Mouse (Mus musculus) midbrain, embryonic 14.5 days (tissue): Measurements from ENCODE around the gene Stx8. TPM values are rescaled to one million over a fixed set of nuclear protein-coding genes. Genes with fewer than 3 reads are reported as not detected.

Experiments used
- ATAC-seq: fragments of 200-750 bp; cut with Nextera tagmentation; 2 replicates; pipeline ENCODE4 v1.8.0; 2017; ENCODE audit warnings: moderate number of reproducible peaks, moderate library complexity; ENCODE audit not compliant: low FRiP score, low TSS enrichment
- DNase-seq: peaks from one replicate; pipeline ENCODE4 v3.0.0-alpha.2; 2015
- H3K27ac ChIP-seq: fragments of 300-500 bp; sonication (generic); replicated peaks from 2 replicates; pipeline ENCODE4 v1.5.1; 2014; ENCODE audit warnings: mild to moderate bottlenecking, low read depth, low read length, moderate library complexity
- H3K27me3 ChIP-seq: fragments of 300-500 bp; sonication (generic); 2 replicates; pipeline ENCODE4 v1.6.1; 2014; ENCODE audit warnings: low read length, control low read depth, mixed read lengths; ENCODE audit not compliant: control insufficient read depth, insufficient read depth
- H3K36me3 ChIP-seq: fragments of 300-500 bp; sonication (generic); 2 replicates; pipeline ENCODE4 v1.6.1; 2014; ENCODE audit warnings: low read length, control low read depth; ENCODE audit not compliant: control insufficient read depth, insufficient read depth
- H3K4me1 ChIP-seq: fragments of 300-500 bp; sonication (generic); 2 replicates; pipeline ENCODE4 v1.6.1; 2014; ENCODE audit warnings: mild to moderate bottlenecking, antibody characterized with exemption, low read length, control low read depth; ENCODE audit not compliant: control insufficient read depth, insufficient read depth
- H3K4me2 ChIP-seq: fragments of 300-500 bp; sonication (generic); 2 replicates; pipeline ENCODE4 v1.6.1; 2014; ENCODE audit warnings: mild to moderate bottlenecking, low read length, moderate library complexity
- H3K4me3 ChIP-seq: fragments of 300-500 bp; sonication (generic); replicated peaks from 2 replicates; pipeline ENCODE4 v1.5.1; 2014; ENCODE audit warnings: low read depth, low read length
- H3K9ac ChIP-seq: fragments of 300-500 bp; sonication (generic); replicated peaks from 2 replicates; pipeline ENCODE4 v1.6.1; 2014; ENCODE audit warnings: mild to moderate bottlenecking, low read length, moderate library complexity
- H3K9me3 ChIP-seq: fragments of 300-500 bp; sonication (generic); 2 replicates; pipeline ENCODE4 v1.6.1; 2016; ENCODE audit warnings: low read length, control low read depth, mixed read lengths; ENCODE audit not compliant: control insufficient read depth
- WGBS: fragments of 180-500 bp; shearing (Covaris S2); extraction: QIAGEN DNeasy Blood & Tissue Kit; methylation state at CpG from one replicate; pipeline ENCODE4 v1.1.7; 2014; 5-methylcytosine and 5-hydroxymethylcytosine counted together
- polyA plus RNA-seq: library from polyadenylated mRNA; unstranded; fragments of >200 nt; fragmentation: Nextera tagmentation; extraction: Ambion mirVana; gene quantifications from 2 replicates; pipeline ENCODE4 v1.2.1, GENCODE M21; 2014

The Stx8 gene
- polyA plus RNA-seq, 1 experiment from 2014 or later = 64.2 TPM

DNA sequence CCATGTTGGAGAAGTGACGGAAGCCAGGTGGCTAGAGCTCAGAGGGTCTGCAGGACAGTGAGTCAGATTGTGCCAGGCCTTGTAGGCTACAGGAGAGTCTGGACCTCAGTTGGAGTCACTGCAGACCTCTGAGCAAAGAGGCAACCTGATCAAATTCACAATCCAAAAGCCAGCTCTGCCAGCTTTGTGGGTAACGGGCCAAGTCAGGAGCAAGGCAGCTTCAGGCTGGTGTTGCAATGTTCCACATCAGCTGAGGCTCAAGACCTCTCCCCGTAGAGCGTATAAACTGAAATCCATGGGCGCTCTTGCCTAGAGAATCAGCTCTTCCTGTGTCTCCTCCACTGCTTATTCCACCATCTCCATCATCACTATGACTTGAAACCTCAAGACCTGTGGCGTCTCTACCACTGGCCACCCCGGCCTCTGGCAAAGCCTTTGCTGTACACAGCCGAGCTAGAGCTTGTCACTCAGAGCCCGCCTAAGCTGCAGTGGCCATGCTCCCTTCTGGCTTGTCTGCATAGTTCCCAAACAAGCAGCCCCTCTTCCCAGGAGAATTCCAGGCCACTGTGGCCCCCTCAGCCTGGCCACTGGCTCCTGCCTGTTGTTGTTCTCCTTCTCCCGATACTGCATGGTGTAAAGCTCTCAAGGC lies 235.9 kb downstream of the Stx8 start:
- Histone ChIP-seq H3K27me3 (no peaks in the 10 kb centered on the region), H3K4me3 (no peak overlapping the region), H3K27ac (no peak overlapping the region), H3K9me3 (no peaks in the 10 kb centered on the region), H3K4me1 (peaks cover 2% of the 10 kb centered on the region; the same call in 1 of the 2 replicates), H3K4me2 (no peak overlapping the region), H3K36me3 (no peaks in the 10 kb centered on the region), H3K9ac (no peak overlapping the region)
- ATAC-seq (no peak), DNase-seq (no peak)
- 75% methylated on average over 10 of the region's 10 CpGs for WGBS

DNA sequence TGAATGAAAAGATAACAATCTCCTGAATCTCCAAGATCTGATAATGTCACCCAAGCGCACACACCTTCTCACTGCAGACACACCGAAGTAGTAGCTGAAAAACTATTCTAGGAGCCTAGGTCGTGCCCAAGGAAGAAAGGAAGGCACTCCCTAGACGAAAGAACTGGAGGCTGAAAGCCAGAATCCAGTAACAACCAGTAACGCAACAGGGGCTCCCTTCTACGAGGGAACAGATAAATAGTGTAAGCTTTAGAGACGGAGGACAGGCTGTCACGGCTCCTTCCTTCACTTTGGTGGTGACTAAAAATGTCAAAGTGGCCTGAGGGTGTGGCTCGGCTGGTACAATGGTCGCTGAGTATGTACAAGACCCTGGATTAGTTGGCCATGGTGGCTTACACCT lies 236.6 kb downstream of the Stx8 start:
- WGBS = 43% methylated on average over 10 of the region's 10 CpGs
- DNase-seq (no peak), ATAC-seq (no peak)
- no peak overlapping the region for H3K4me2 ChIP-seq
- H3K9ac ChIP-seq = no peak overlapping the region
- H3K4me1 ChIP-seq = peaks cover 2% of the 10 kb centered on the region; the same call in 1 of the 2 replicates
- H3K4me3 ChIP-seq = no peak overlapping the region
- no peaks in the 10 kb centered on the region for H3K36me3 ChIP-seq
- H3K9me3 ChIP-seq = no peaks in the 10 kb centered on the region
- no peaks in the 10 kb centered on the region for H3K27me3 ChIP-seq
- H3K27ac ChIP-seq = no peak overlapping the region

DNA sequence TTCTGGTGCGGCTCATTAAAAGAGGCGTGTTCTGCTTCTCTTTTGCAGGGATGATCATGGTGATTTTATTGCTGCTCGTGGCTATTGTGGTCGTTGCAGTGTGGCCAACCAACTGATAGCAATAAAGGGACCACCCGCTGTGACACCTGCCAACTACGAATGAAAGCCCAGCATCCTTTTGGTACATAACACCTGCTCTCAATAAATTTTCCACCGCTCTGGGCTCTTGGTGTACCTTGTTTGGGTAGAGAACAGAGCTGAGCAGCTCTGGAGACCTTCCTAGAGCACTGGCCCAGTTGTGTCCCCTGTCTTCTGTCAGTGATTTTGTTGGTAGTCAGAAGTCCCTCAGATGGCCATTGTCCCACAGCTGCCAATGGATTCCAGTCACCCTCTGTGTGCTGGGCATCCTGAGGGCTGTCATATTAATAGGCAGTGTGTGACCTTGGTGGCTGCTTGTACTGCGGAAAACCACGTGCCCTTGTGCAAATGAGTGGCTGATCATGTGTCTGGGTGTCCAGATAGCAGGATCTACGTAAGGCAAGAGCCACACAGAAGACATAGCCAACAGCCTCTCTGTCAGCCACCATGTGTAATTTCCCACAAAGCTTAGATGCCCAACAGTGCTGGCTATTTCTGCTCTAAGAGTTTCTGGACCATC lies 237.8 kb downstream of the Stx8 start:
- DNase-seq = no peak
- Histone ChIP-seq H3K4me2 (no peak overlapping the region), H3K9me3 (no peaks in the 10 kb centered on the region), H3K4me3 (no peak overlapping the region), H3K36me3 (no peaks in the 10 kb centered on the region), H3K9ac (no peak overlapping the region), H3K27me3 (no peaks in the 10 kb centered on the region), H3K4me1 (peaks cover 2% of the 10 kb centered on the region; the same call in 1 of the 2 replicates), H3K27ac (no peak overlapping the region)
- 77% methylated on average over 10 of the region's 10 CpGs for whole genome bisulfite sequencing
- ATAC-seq = no peak

DNA sequence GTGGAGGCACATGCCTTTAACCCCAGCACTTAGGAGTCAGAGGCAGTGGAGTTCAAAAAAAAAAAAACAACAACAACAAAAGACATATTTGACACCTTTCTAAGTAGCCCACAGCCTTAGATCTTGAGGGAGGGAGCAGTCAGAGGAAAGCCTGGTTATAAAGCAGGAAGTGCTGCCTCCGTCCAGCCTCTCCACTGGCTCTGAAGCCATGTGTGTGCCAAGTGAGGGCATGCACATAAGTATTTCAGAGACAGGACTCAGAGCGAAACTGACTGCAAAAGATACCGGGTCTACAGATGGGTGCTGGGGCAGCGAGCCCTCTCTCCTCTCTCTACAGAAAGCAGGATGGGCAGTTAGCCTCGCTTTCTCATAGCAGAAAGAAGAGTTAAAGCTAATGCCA lies 238.4 kb downstream of the Stx8 start:
- DNase-seq = no peak
- no peak overlapping the region for H3K27ac ChIP-seq
- no peak overlapping the region for H3K9ac ChIP-seq
- no peak overlapping the region for H3K4me3 ChIP-seq
- no peak overlapping the region for H3K4me2 ChIP-seq
- ATAC-seq = no peak
- H3K4me1 ChIP-seq = peaks cover 2% of the 10 kb centered on the region; the same call in 1 of the 2 replicates
- 93% methylated on average over 5 of the region's 5 CpGs for WGBS
- no peaks in the 10 kb centered on the region for H3K9me3 ChIP-seq
- H3K36me3 ChIP-seq = no peaks in the 10 kb centered on the region
- no peaks in the 10 kb centered on the region for H3K27me3 ChIP-seq

DNA sequence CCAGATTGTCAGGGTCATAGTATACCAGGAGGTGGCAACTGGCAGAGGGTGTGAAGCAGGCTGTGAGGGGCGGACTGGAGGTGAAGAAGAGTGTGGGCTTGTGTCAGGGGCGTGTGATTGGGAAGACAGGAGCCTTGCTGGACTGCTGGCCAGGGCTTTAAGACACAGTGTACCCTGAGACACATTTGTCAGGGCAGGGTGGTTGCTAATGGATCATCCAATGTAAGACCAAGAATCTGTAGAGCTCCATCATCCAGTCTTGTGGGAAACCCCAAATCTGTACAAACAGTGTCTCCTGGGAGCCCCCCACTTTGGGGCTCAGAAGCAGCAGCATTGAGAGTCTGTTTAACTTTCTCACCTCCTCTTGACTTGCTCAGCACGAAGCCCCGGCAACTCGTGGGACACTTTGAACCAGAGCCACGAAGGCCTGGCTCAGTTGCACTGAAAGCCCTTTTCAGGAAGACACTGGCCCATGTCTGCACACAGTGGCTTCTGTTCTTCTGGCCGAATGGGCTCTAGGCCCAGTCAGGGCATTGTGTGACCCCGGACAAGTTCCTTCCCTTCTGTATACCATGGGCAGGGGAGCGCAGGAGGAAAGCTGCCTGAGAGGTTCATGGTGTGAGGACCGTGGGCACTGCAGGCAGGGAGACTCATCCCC lies 239.7 kb downstream of the Stx8 start:
- Histone ChIP-seq H3K27me3 (no peaks in the 10 kb centered on the region), H3K4me1 (no peaks in the 10 kb centered on the region), H3K4me3 (no peak overlapping the region), H3K27ac (no peak overlapping the region), H3K36me3 (no peaks in the 10 kb centered on the region), H3K9me3 (no peaks in the 10 kb centered on the region), H3K4me2 (no peak overlapping the region), H3K9ac (no peak overlapping the region)
- ATAC-seq = no peak
- WGBS = 83% methylated on average over 10 of the region's 10 CpGs
- DNase-seq = no peak

DNA sequence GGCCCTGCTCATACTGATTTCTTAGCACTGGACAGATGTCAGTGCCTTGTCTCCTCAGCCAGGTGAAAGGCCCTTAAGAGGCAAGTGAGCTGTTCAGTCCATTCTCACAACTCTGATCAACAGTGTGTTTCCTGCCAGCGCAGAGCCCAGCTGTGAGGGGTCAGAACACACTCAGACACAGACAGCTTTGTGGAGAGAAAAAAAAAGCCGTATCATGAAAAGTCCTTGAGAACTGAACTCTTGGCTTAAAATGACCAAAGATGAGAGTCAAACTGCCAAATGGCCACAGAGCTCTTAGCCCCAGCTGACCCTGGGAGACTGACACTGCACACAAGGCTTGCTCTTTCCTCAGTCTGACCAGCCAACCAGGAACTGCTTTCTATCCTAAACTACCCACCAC lies 242.0 kb downstream of the Stx8 start:
- Histone ChIP-seq H3K4me3 (no peak overlapping the region), H3K27me3 (no peaks in the 10 kb centered on the region), H3K4me2 (no peak overlapping the region), H3K9ac (no peak overlapping the region), H3K4me1 (no peaks in the 10 kb centered on the region), H3K36me3 (no peaks in the 10 kb centered on the region), H3K9me3 (no peaks in the 10 kb centered on the region), H3K27ac (no peak overlapping the region)
- 95% methylated on average over 2 of the region's 2 CpGs for WGBS
- DNase-seq (no peak), ATAC-seq (no peak)

DNA sequence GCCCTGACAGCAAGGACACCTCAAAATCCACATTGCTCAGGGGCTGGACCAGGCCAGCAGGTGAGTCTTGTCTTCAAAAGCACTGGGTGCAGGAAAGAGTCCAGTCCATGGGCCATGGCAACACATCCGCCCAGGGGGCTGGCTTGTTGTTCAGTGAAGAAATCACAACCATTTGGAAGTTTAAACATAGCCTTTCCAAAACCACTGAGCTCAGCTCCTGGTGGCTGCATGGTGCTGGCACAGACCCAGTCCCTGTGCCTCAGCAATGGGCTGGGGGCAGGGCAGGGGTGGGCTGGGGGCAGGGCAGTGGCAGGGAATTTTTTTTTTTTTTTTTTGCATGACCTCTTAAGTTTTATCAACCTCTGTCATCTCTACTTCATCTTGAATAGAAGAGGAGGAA lies 242.6 kb downstream of the Stx8 start:
- H3K36me3 ChIP-seq = no peaks in the 10 kb centered on the region
- H3K9me3 ChIP-seq = no peaks in the 10 kb centered on the region
- 89% methylated on average over 1 of the region's 1 CpGs for WGBS
- H3K27ac ChIP-seq = no peak overlapping the region
- DNase-seq = no peak
- no peaks in the 10 kb centered on the region for H3K4me1 ChIP-seq
- no peaks in the 10 kb centered on the region for H3K27me3 ChIP-seq
- H3K4me2 ChIP-seq = no peak overlapping the region
- ATAC-seq = no peak
- no peak overlapping the region for H3K9ac ChIP-seq
- H3K4me3 ChIP-seq = no peak overlapping the region

DNA sequence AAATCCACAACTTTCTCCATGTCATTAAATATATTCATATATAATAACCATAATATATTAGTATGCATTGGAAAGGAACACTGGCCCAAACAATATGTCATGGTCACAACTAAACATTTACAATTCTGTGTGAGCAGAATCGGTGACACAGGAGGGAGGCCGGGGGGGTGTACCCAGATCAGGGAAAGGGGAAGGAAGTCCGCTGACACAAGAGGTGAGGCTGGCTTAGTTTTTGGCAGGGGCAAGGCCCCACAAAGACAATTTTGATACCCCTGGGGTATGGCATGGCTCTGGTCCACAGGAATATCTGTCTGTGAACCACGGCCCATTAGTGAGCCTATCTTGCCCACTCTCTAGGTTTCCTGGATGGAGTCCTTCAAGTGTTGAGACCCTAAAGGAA lies 243.5 kb downstream of the Stx8 start:
- Histone ChIP-seq H3K4me3 (no peak overlapping the region), H3K9me3 (no peaks in the 10 kb centered on the region), H3K36me3 (no peaks in the 10 kb centered on the region), H3K27ac (no peak overlapping the region), H3K27me3 (no peaks in the 10 kb centered on the region), H3K4me1 (peaks cover 7% of the 10 kb centered on the region), H3K9ac (no peak overlapping the region), H3K4me2 (no peak overlapping the region)
- 91% methylated on average over 4 of the region's 4 CpGs for WGBS
- no peak for ATAC-seq
- DNase-seq = no peak

DNA sequence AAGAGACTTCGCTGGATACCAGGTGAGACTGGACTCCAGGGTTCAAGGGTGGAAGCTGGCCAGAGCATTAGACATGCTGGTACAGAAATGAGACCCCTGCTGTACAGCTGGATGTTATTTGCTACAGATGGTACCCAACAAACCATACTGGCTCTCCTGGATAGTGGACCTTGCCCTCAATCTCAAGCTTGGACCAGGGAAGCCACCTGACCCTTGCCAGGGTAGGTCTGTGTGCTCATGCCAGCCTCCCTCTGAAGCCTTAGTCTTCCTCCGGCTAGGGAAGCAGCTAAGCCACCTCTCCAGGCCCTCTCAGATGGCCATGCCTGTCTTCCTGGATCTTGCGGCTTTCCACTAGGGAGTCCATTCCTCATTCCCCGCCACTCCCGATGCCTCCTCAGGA lies 244.7 kb downstream of the Stx8 start:
- H3K27me3 ChIP-seq = no peaks in the 10 kb centered on the region
- H3K9me3 ChIP-seq = no peaks in the 10 kb centered on the region
- no peak for DNase-seq
- H3K27ac ChIP-seq = no peak overlapping the region
- no peak overlapping the region for H3K4me2 ChIP-seq
- H3K36me3 ChIP-seq = no peaks in the 10 kb centered on the region
- ATAC-seq = no peak
- peaks cover 19% of the 10 kb centered on the region for H3K4me1 ChIP-seq
- no peak overlapping the region for H3K4me3 ChIP-seq
- no peak overlapping the region for H3K9ac ChIP-seq
- 95% methylated on average over 5 of the region's 5 CpGs for WGBS
